Mouse (Mus musculus): Measurements from ENCODE around the gene Gpam.
A peak's percentile ranks its signal among the peaks of the same experiment; 100 is the strongest.
"Not testable (repeated sequence)": the region's sequence is repeated elsewhere in the genome, so short reads cannot be mapped to it uniquely, and the experiment has no call there.

Gpam gene

GRCm38 (mm10) chr19:55127072-55127718 is at the start of gene Gpam:
Gpam (minus strand) TSS chr19:55127238.
- no peak for DNase-seq (ENCODE audit: low spot score)

- DNase-seq (ENCODE audit: low spot score), result no peak
These were observed 44.5 kb upstream of the Gpam start for GRCm38 (mm10) chr19:55171585-55171984.

GRCm38 (mm10) chr19:55170399-55170798 is 43.4 kb upstream of the Gpam start:
- no peak for DNase-seq (ENCODE audit: low spot score)

GRCm38 (mm10) chr19:55169236-55169729 is 42.2 kb upstream of the Gpam start:
- DNase-seq (ENCODE audit: low spot score), result not testable (repeated sequence)

- DNase-seq (ENCODE audit: low spot score), result no peak
These were observed 41.3 kb upstream of the Gpam start for GRCm38 (mm10) chr19:55168360-55168759.

- DNase-seq (ENCODE audit: low spot score), result no peak
These were observed 40.7 kb upstream of the Gpam start for GRCm38 (mm10) chr19:55167741-55168140.

- no peak for DNase-seq (ENCODE audit: low spot score)
These were observed 39.7 kb upstream of the Gpam start for GRCm38 (mm10) chr19:55166741-55167140.

- DNase-seq (ENCODE audit: low spot score), result no peak
These were observed 38.9 kb upstream of the Gpam start for GRCm38 (mm10) chr19:55165954-55166353.

- DNase-seq (ENCODE audit: low spot score), result no peak
These were observed 38.3 kb upstream of the Gpam start for GRCm38 (mm10) chr19:55165183-55165865.

GRCm38 (mm10) chr19:55164162-55164561 is 37.1 kb upstream of the Gpam start:
- DNase-seq (ENCODE audit: low spot score), result no peak

GRCm38 (mm10) chr19:55162271-55162670 is 35.2 kb upstream of the Gpam start:
- DNase-seq (ENCODE audit: low spot score), result no peak

- no peak for DNase-seq (ENCODE audit: low spot score)
These were observed 32.8 kb upstream of the Gpam start for GRCm38 (mm10) chr19:55159826-55160225.

- DNase-seq (ENCODE audit: low spot score), result no peak
These were observed 31.6 kb upstream of the Gpam start for GRCm38 (mm10) chr19:55158606-55159005.

- DNase-seq (ENCODE audit: low spot score), result no peak
These were observed 30.0 kb upstream of the Gpam start for GRCm38 (mm10) chr19:55157029-55157428.

GRCm38 (mm10) chr19:55152983-55153382 is 25.9 kb upstream of the Gpam start:
- DNase-seq (ENCODE audit: low spot score), result no peak

- not testable (repeated sequence) for DNase-seq (ENCODE audit: low spot score)
These were observed 25.2 kb upstream of the Gpam start for GRCm38 (mm10) chr19:55152274-55152673.

GRCm38 (mm10) chr19:55149646-55150045 is 22.6 kb upstream of the Gpam start:
- peak; percentile 44 for DNase-seq (ENCODE audit: low spot score)

- DNase-seq (ENCODE audit: low spot score), result no peak
These were observed 21.1 kb upstream of the Gpam start for GRCm38 (mm10) chr19:55148109-55148508.

- no peak for DNase-seq (ENCODE audit: low spot score)
These were observed 20.5 kb upstream of the Gpam start for GRCm38 (mm10) chr19:55147568-55147967.

GRCm38 (mm10) chr19:55145136-55145535 is 18.1 kb upstream of the Gpam start:
- no peak for DNase-seq (ENCODE audit: low spot score)

- no peak for DNase-seq (ENCODE audit: low spot score)
These were observed 17.7 kb upstream of the Gpam start for GRCm38 (mm10) chr19:55144691-55145090.

- peak; percentile 82 for DNase-seq (ENCODE audit: low spot score)
These were observed 16.6 kb upstream of the Gpam start for GRCm38 (mm10) chr19:55143391-55144300.
